Mouse (Mus musculus): ENCODE data around the gene Dtx3.

DNA sequence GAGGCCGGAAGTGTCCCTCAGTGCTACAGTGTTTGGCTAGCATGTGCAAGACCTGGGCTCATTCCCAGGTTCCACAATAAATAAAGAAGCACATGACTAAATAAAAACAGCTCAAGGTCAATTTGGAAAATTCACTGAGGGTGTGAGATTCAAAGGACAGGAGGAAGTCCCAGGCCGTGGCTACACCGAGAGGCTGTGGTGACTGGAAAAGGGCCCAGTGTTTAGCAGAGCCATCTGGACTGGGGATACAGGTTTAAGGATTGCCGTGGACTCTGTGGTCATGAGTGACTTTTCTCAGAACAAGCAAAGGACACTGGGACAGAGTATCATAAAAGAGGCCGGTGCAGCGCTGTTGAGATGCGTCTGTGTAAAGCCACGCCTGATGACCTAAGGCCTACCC, 17.7 kb upstream of the Dtx3 start:
- TF ChIP-seq CTCF (IDR thresholded peaks at IDR 0.05; ENCODE audit: low read depth, low read length) (no peak), POLR2A (IDR thresholded peaks at IDR 0.05; ENCODE audit: borderline replicate concordance, low read depth, low read length) (no peak)

Measured in bone marrow macrophage, adult 2 months (primary cell).